Mouse (Mus musculus) MEL (cell line): ENCODE data around the gene Camkk2.

Experiments
- CTCF ChIP-seq, 3 experiments: IDR thresholded peaks in 2 of 3; conservative IDR thresholded peaks in 1 of 3; 2 replicates each; pipeline ENCODE4 v1.5.1; 2011 to 2012; ENCODE audit warnings: low read length in 3 of 3, low read depth in 2 of 3, mild to moderate bottlenecking in 2 of 3, improper control_type of control experiment in 1 of 3, inconsistent platforms in 1 of 3, mixed read lengths in 1 of 3, moderate library complexity in 1 of 3; ENCODE audit not compliant: control insufficient read depth in 1 of 3, insufficient read depth in 1 of 3, poor library complexity in 1 of 3, severe bottlenecking in 1 of 3
- MEF2A ChIP-seq: IDR thresholded peaks from 2 replicates; pipeline ENCODE4 v1.6.1; 2014; ENCODE audit warnings: low read depth, mild to moderate bottlenecking, inconsistent platforms, low read length, improper control_type of control experiment; ENCODE audit not compliant: poor library complexity, insufficient replicate concordance, severe bottlenecking; ENCODE audit errors: extremely low read depth
- POLR2A ChIP-seq, 2 experiments: IDR thresholded peaks; 2 replicates each; pipeline ENCODE4 v1.6.1; 2011 to 2012; ENCODE audit warnings: low read length in 2 of 2, mild to moderate bottlenecking in 2 of 2, control low read depth in 1 of 2, improper control_type of control experiment in 1 of 2, low read depth in 1 of 2, moderate library complexity in 1 of 2; ENCODE audit not compliant: control insufficient read depth in 1 of 2, insufficient read depth in 1 of 2, poor library complexity in 1 of 2
- USF1 ChIP-seq: IDR thresholded peaks from 2 replicates; pipeline ENCODE4 v1.6.1; 2014; ENCODE audit warnings: low read depth, mild to moderate bottlenecking, inconsistent platforms, low read length, improper control_type of control experiment, moderate library complexity
- USF2 ChIP-seq, 2 experiments: IDR thresholded peaks; 2 replicates each; pipeline ENCODE4 v1.6.1; 2011 to 2012; ENCODE audit warnings: improper control_type of control experiment in 2 of 2, low read length in 2 of 2, borderline replicate concordance in 1 of 2, inconsistent platforms in 1 of 2, low read depth in 1 of 2, mild to moderate bottlenecking in 1 of 2; ENCODE audit not compliant: insufficient read depth in 1 of 2

- no peak for TF ChIP-seq USF1
- no peak for TF ChIP-seq CTCF (IDR thresholded peaks at IDR 0.05 in 2 of 3, conservative IDR thresholded peaks at IDR 0.05 in 1 of 3; ENCODE audit: control insufficient read depth in 1 of 3, insufficient read depth in 1 of 3, low read depth in 2 of 3, low read length in 3 of 3, poor library complexity in 1 of 3, severe bottlenecking in 1 of 3)
- TF ChIP-seq MEF2A = no peak
- TF ChIP-seq POLR2A (IDR thresholded peaks at IDR 0.05; ENCODE audit: control insufficient read depth in 1 of 2, insufficient read depth in 1 of 2, low read depth in 1 of 2, low read length in 2 of 2, poor library complexity in 1 of 2) = no peak
- no peak for TF ChIP-seq USF2 (IDR thresholded peaks at IDR 0.05; ENCODE audit: borderline replicate concordance in 1 of 2, insufficient read depth in 1 of 2, low read depth in 1 of 2, low read length in 2 of 2)
Observed at GRCm38 (mm10) chr5:122802706-122803105, 23.5 kb upstream of the Camkk2 start.
